In genomic region chr17:12195137-12195536, GRCm38 (mm10) we compare ENCODE assay signal across 9 mouse cellular contexts.
DNase-seq lines count a peak whose midpoint lies in the region; ATAC-seq and TF ChIP-seq lines count a peak whose summit lies in the region.
"Had no signal": no experiment of that assay in that cellular context is flagged by ENCODE, and none has a peak within 500 bp of the region (broad histone marks: within the 10 kb centered on the region; RNA-seq: fewer than 3 reads in every experiment).

No protein-coding gene starts in this region.

- H3K27me3 ChIP-seq in heart, embryonic 10.5 days (ENCODE audit: insufficient read depth, poor library complexity, severe bottlenecking): no peaks in the 10 kb centered on the region
- H3K27me3 ChIP-seq in E14TG2a.4 (ENCODE audit: insufficient read depth, low read length): no peaks in the 10 kb centered on the region
- no peaks in the 10 kb centered on the region for H3K27me3 ChIP-seq in embryonic facial prominence, embryonic 15.5 days
- no peaks in the 10 kb centered on the region for H3K27me3 ChIP-seq in limb, embryonic 15.5 days

- ATAC-seq in embryonic facial prominence, embryonic 15.5 days (ENCODE audit: insufficient number of reproducible peaks, low FRiP score, low TSS enrichment, low read depth): peak; percentile 71; the same call in 1 of the 2 replicates
- ATAC-seq in limb, embryonic 15.5 days (ENCODE audit: insufficient number of reproducible peaks, low FRiP score, low TSS enrichment, low read depth): peak; percentile 67; the same call in 1 of the 2 replicates

- peak overlapping the region; percentile 15 for H3K4me3 ChIP-seq in heart, embryonic 10.5 days
- H3K4me3 ChIP-seq in E14TG2a.4 (replicated peaks; ENCODE audit: low read length): peak overlapping the region; percentile 69
- no peak overlapping the region for H3K4me3 ChIP-seq in embryonic facial prominence, embryonic 15.5 days (replicated peaks)
- no peak overlapping the region for H3K4me3 ChIP-seq in limb, embryonic 15.5 days

- H3K36me3 ChIP-seq in heart, embryonic 10.5 days: peaks cover 6% of the 10 kb centered on the region; the same call in 1 of the 2 replicates
- H3K36me3 ChIP-seq in E14TG2a.4 (ENCODE audit: insufficient read depth, low read length): peaks cover 44% of the 10 kb centered on the region
- H3K36me3 ChIP-seq in embryonic facial prominence, embryonic 15.5 days: 0 out of 2 replicates have a peak, but pooled peaks cover 4% of the 10 kb centered on the region
- H3K36me3 ChIP-seq in limb, embryonic 15.5 days: no peaks in the 10 kb centered on the region

- peak overlapping the region; percentile 5; the same call in 1 of the 2 replicates for H3K4me2 ChIP-seq in embryonic facial prominence, embryonic 15.5 days (replicated peaks)
- H3K4me2 ChIP-seq in limb, embryonic 15.5 days: no peak overlapping the region

- TF ChIP-seq CTCF in E14TG2a.4 (conservative IDR thresholded peaks at IDR 0.05; ENCODE audit: low read length): no peak

- no peaks in the 10 kb centered on the region for H3K9me3 ChIP-seq in heart, embryonic 10.5 days
- H3K9me3 ChIP-seq in E14TG2a.4 (ENCODE audit: low read length): no peaks in the 10 kb centered on the region
- H3K9me3 ChIP-seq in embryonic facial prominence, embryonic 15.5 days (replicated peaks): no peaks in the 10 kb centered on the region
- no peaks in the 10 kb centered on the region for H3K9me3 ChIP-seq in limb, embryonic 15.5 days

- WGBS in heart, embryonic 10.5 days: 23% methylated on average over 5 of the region's 5 CpGs
- 8% methylated on average over 5 of the region's 5 CpGs for WGBS in embryonic facial prominence, embryonic 15.5 days
- WGBS in limb, embryonic 15.5 days: 11% methylated on average over 5 of the region's 5 CpGs

- peaks cover 20% of the 10 kb centered on the region for H3K4me1 ChIP-seq in heart, embryonic 10.5 days
- peaks cover 100% of the 10 kb centered on the region for H3K4me1 ChIP-seq in E14TG2a.4 (replicated peaks; ENCODE audit: low read depth, low read length)
- H3K4me1 ChIP-seq in embryonic facial prominence, embryonic 15.5 days: peaks cover 33% of the 10 kb centered on the region
- H3K4me1 ChIP-seq in limb, embryonic 15.5 days: peaks cover 20% of the 10 kb centered on the region

- DNase-seq in heart, embryonic 10.5 days (ENCODE audit: low spot score): no peak
- DNase-seq in heart, postnatal 25 days (ENCODE audit: low spot score): no peak
- DNase-seq in layer of hippocampus, adult 9-11 months: no peak
- DNase-seq in cerebellum, adult 18-20 months: no peak
- no peak for DNase-seq in frontal cortex, adult 2 months (ENCODE audit: extremely low spot score in 1 of 2, low spot score in 1 of 2)
- DNase-seq: cerebellum, adult 11 months had no signal

- H3K9ac ChIP-seq in embryonic facial prominence, embryonic 15.5 days: no peak overlapping the region
- H3K9ac ChIP-seq in limb, embryonic 15.5 days: no peak overlapping the region

- peak overlapping the region; percentile 80 for H3K27ac ChIP-seq in heart, embryonic 10.5 days
- peak overlapping the region; percentile 72 for H3K27ac ChIP-seq in embryonic facial prominence, embryonic 15.5 days (replicated peaks)
- H3K27ac ChIP-seq in limb, embryonic 15.5 days: peak overlapping the region; percentile 39

- intact Hi-C loops in heart, postnatal 25 days (cut with DNase I): no loop called here

Comparison
In these comparisons a context has a peak if more than half of its experiments do, and no peak if none do; other contexts are left out.
1. H3K4me3 ChIP-seq: peak in heart, embryonic 10.5 days (single experiment) and E14TG2a.4 (single experiment); none in embryonic facial prominence, embryonic 15.5 days (single experiment) and limb, embryonic 15.5 days (single experiment).
2. Peak in every context shown above with its lines, with median percentiles within 50 percentile points of each other: H3K27ac ChIP-seq.